Mouse (Mus musculus) hindbrain, embryonic 13.5 days (tissue): ENCODE measurements around the gene Spdye4a. TPM values are rescaled to one million over a fixed set of nuclear protein-coding genes. Genes with fewer than 3 reads are reported as not detected.

Experiments used
- ATAC-seq: fragments of 200-750 bp; cut with Nextera tagmentation; 2 replicates; pipeline ENCODE4 v1.8.0; 2017; ENCODE audit warnings: moderate TSS enrichment; ENCODE audit not compliant: low FRiP score
- H3K27ac ChIP-seq: fragments of 300-500 bp; sonication (generic); 2 replicates; pipeline ENCODE4 v1.5.1; 2015; ENCODE audit warnings: inconsistent platforms, mild to moderate bottlenecking, moderate library complexity
- H3K27me3 ChIP-seq: fragments of 300-500 bp; sonication (generic); 2 replicates; pipeline ENCODE4 v1.6.1; 2015; ENCODE audit warnings: mild to moderate bottlenecking, inconsistent platforms
- H3K36me3 ChIP-seq: fragments of 300-500 bp; sonication (generic); 2 replicates; pipeline ENCODE4 v1.6.1; 2015; ENCODE audit warnings: mild to moderate bottlenecking, inconsistent platforms
- H3K4me1 ChIP-seq: fragments of 300-500 bp; sonication (generic); replicated peaks from 2 replicates; pipeline ENCODE4 v1.6.1; 2015; ENCODE audit warnings: inconsistent platforms
- H3K4me2 ChIP-seq: fragments of 300-500 bp; sonication (generic); 2 replicates; pipeline ENCODE4 v1.6.1; 2015; ENCODE audit warnings: inconsistent platforms, mild to moderate bottlenecking, moderate library complexity
- H3K4me3 ChIP-seq: fragments of 300-500 bp; sonication (generic); 2 replicates; pipeline ENCODE4 v1.5.1; 2015; ENCODE audit warnings: mild to moderate bottlenecking, inconsistent platforms
- H3K9ac ChIP-seq: fragments of 300-500 bp; sonication (generic); 2 replicates; pipeline ENCODE4 v1.6.1; 2015; ENCODE audit warnings: mild to moderate bottlenecking, inconsistent platforms
- H3K9me3 ChIP-seq: fragments of 300-500 bp; sonication (generic); 2 replicates; pipeline ENCODE4 v1.6.1; 2016; ENCODE audit warnings: inconsistent platforms
- WGBS: fragments of 180-500 bp; shearing (Covaris S2); methylation state at CpG from one replicate; pipeline ENCODE4 v1.1.7; 2015; 5-methylcytosine and 5-hydroxymethylcytosine counted together
- polyA plus RNA-seq: library from polyadenylated mRNA; unstranded; fragments of >200 nt; fragmentation: Nextera tagmentation; extraction: Ambion mirVana; gene quantifications from 2 replicates; pipeline ENCODE4 v1.2.1, GENCODE M21; 2015

Spdye4a gene
- polyA plus RNA-seq, 1 experiment from 2014 or later = not detected

DNA sequence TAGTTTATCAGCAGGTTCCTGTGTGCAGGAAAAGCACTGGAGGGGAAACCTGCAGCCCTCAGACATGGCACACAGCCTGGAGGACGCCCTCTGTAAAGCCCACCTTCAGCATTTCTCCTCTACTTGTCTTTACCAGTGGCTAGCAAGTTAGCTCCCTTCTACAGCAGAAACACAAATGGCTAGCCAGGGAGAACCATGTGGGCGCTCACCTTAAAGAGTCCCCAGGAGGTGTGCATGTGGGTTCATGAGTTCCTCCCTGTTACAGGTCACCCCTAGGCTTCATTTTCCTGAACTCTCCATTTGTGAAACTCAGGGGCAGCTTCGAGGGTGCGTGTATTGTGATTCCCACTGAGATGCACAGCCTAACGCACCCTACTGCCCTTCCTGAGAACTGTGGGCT lies 29.1 kb upstream of the Spdye4a start:
- Histone ChIP-seq H3K4me1 (peaks cover 25% of the 10 kb centered on the region), H3K27me3 (peaks cover 86% of the 10 kb centered on the region), H3K9ac (no peak overlapping the region), H3K4me3 (0 out of 2 replicates have a peak overlapping the region, but pooled peaks have one; percentile 0), H3K9me3 (no peaks in the 10 kb centered on the region), H3K4me2 (no peak overlapping the region), H3K27ac (no peak overlapping the region), H3K36me3 (peaks cover 99% of the 10 kb centered on the region)
- 83% methylated on average over 5 of the region's 5 CpGs for WGBS
- no peak for ATAC-seq

- ATAC-seq = no peak
- Histone ChIP-seq H3K4me1 (peaks cover 25% of the 10 kb centered on the region), H3K4me3 (no peak overlapping the region), H3K27me3 (peaks cover 86% of the 10 kb centered on the region), H3K36me3 (peaks cover 93% of the 10 kb centered on the region), H3K9me3 (no peaks in the 10 kb centered on the region), H3K9ac (peak overlapping the region; percentile 60), H3K4me2 (no peak overlapping the region), H3K27ac (no peak overlapping the region)
- 24% methylated on average over 24 of the region's 24 CpGs for WGBS
Observed at GRCm38 (mm10) chr5:143255131-143255519, 28.4 kb upstream of the Spdye4a start.

DNA sequence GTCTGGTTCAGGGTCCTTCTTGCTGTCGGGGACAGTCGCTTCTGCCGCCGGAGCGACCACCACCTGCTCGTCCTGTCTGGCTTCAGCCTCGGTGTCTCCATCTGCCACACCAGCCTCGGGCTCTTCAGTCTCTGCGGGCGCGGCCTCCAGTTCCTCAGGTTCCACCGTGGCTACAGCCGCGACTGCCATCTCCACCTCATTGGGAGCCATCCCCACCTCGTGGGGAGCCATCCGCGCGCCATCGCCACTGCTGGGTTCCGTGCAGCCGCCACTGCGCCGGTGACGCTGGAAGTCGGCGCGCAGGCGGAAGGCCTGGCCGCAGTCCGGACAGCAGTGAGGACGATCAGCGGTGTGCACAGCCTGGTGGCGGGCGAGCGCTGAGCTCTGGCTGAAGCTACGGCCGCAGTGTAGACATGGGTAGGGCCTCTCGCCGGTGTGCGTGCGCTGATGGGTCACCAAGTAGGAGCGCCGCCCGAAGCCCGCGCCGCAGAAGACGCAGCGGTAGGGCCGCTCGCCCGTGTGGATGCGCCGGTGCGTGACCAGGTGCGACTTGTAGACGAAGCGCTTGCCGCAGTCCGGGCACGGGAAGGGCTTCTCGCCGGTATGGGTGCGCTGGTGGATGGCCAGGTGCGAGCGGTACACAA lies 27.9 kb upstream of the Spdye4a start:
- Histone ChIP-seq H3K4me1 (peaks cover 25% of the 10 kb centered on the region), H3K9ac (peak overlapping the region; percentile 60), H3K9me3 (no peaks in the 10 kb centered on the region), H3K27me3 (peaks cover 82% of the 10 kb centered on the region), H3K36me3 (peaks cover 93% of the 10 kb centered on the region), H3K4me2 (peak overlapping the region; percentile 53; the same call in 1 of the 2 replicates), H3K4me3 (peak overlapping the region; percentile 32; the same call in 1 of the 2 replicates), H3K27ac (no peak overlapping the region)
- WGBS = 9% methylated on average over 66 of the region's 66 CpGs
- ATAC-seq = no peak; the same call in 1 of the 2 replicates

DNA sequence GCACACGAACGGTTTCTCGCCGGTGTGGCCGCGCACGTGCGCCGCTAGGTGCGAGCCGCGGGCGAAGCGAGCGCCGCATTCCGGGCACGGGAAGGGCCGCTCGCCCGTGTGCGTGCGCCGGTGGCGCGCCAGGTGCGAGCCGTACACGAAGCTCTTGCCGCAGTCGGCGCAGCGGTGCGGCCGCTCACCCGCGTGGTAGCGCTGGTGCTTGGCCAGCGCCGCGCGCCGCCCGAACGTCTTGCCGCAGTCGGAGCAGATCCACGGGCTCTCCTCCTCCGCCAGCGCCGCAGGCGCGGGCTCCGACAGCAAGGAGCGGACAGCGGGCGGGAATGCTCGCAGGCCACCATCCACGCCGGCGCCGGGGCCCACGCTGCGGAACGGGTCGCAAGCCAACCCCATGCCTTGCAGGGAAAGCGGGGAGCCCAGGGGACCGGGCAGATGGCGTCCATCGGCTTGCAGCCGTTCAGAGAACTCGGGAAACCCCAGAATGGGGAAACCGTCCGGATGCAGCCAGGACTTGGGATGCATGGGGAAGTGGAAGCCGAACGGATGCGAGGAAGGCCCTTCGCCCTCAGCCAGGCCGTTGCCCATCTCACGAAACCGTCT lies 27.3 kb upstream of the Spdye4a start:
- peak overlapping the region; percentile 53 for H3K4me2 ChIP-seq
- H3K4me3 ChIP-seq = peak overlapping the region; percentile 32
- H3K36me3 ChIP-seq = peaks cover 93% of the 10 kb centered on the region
- peaks cover 77% of the 10 kb centered on the region for H3K27me3 ChIP-seq
- H3K9ac ChIP-seq = peak overlapping the region; percentile 60
- 0 out of 2 replicates have a peak, but pooled peaks have one; percentile 11 for ATAC-seq
- no peak overlapping the region for H3K27ac ChIP-seq
- 4% methylated on average over 74 of the region's 81 CpGs for WGBS
- no peaks in the 10 kb centered on the region for H3K9me3 ChIP-seq
- peaks cover 25% of the 10 kb centered on the region for H3K4me1 ChIP-seq

GRCm38 (mm10) chr5:143253186-143253880 lies 26.6 kb upstream of the Spdye4a start:
- no peaks in the 10 kb centered on the region for H3K9me3 ChIP-seq
- peak overlapping the region; percentile 53 for H3K4me2 ChIP-seq
- no peak for ATAC-seq
- H3K36me3 ChIP-seq = peaks cover 93% of the 10 kb centered on the region
- no peak overlapping the region for H3K27ac ChIP-seq
- 4% methylated on average over 99 of the region's 103 CpGs for WGBS
- peak overlapping the region; percentile 60 for H3K9ac ChIP-seq
- H3K4me3 ChIP-seq = peak overlapping the region; percentile 32
- peaks cover 25% of the 10 kb centered on the region for H3K4me1 ChIP-seq
- H3K27me3 ChIP-seq = peaks cover 71% of the 10 kb centered on the region

DNA sequence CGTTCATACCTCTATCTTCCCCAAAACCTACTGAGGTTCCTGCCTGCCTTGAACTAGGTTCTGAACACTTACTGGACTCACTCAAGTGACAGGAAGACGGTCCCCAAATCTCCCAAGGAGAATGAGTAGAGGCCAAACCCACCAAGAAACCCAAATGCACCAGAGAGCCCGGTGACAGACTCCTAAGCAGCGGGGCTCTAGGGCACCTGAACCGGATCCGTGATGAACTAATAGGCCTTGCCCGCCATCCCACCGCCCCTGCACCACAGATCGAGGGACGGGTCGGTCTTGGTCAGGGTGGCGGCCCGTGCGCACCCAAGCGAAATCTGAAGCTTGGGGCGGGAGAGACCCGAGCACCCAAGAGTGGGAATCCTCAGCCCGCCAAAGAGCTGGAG lies 26.1 kb upstream of the Spdye4a start:
- Histone ChIP-seq H3K27ac (no peak overlapping the region), H3K9ac (no peak overlapping the region), H3K4me1 (peaks cover 25% of the 10 kb centered on the region), H3K4me3 (peak overlapping the region; percentile 32), H3K36me3 (peaks cover 93% of the 10 kb centered on the region), H3K27me3 (peaks cover 66% of the 10 kb centered on the region), H3K4me2 (no peak overlapping the region; the same call in 1 of the 2 replicates), H3K9me3 (no peaks in the 10 kb centered on the region)
- no peak for ATAC-seq
- WGBS = 30% methylated on average over 18 of the region's 18 CpGs

- Histone ChIP-seq H3K4me2 (no peak overlapping the region), H3K27me3 (peaks cover 58% of the 10 kb centered on the region)
- no peak for ATAC-seq
Observed at GRCm38 (mm10) chr5:143252039-143252438, 25.3 kb upstream of the Spdye4a start.

GRCm38 (mm10) chr5:143244926-143245325 lies 18.2 kb upstream of the Spdye4a start:
- no peak overlapping the region for H3K27ac ChIP-seq
- peaks cover 99% of the 10 kb centered on the region for H3K36me3 ChIP-seq
- ATAC-seq = no peak
- H3K4me3 ChIP-seq = no peak overlapping the region
- H3K4me2 ChIP-seq = no peak overlapping the region
- no peak overlapping the region for H3K9ac ChIP-seq
- WGBS = 98% methylated on average over 26 of the region's 26 CpGs
- no peaks in the 10 kb centered on the region for H3K27me3 ChIP-seq
- no peaks in the 10 kb centered on the region for H3K4me1 ChIP-seq
- no peaks in the 10 kb centered on the region for H3K9me3 ChIP-seq

More at GRCm38 (mm10) chr5:143252039-143252438, 25.3 kb upstream of the Spdye4a start:
- Histone ChIP-seq H3K27ac (no peak overlapping the region), H3K9me3 (no peaks in the 10 kb centered on the region), H3K36me3 (peaks cover 92% of the 10 kb centered on the region), H3K4me3 (no peak overlapping the region), H3K4me1 (peaks cover 25% of the 10 kb centered on the region), H3K9ac (no peak overlapping the region)
- WGBS = 47% methylated on average over 6 of the region's 6 CpGs

GRCm38 (mm10) chr5:143236036-143236435 lies 9.3 kb upstream of the Spdye4a start:
- Histone ChIP-seq H3K27me3 (no peaks in the 10 kb centered on the region), H3K27ac (no peak overlapping the region), H3K4me3 (peak overlapping the region; percentile 77), H3K9me3 (no peaks in the 10 kb centered on the region), H3K9ac (peak overlapping the region; percentile 88), H3K36me3 (peaks cover 35% of the 10 kb centered on the region), H3K4me2 (peak overlapping the region; percentile 91), H3K4me1 (peaks cover 31% of the 10 kb centered on the region)
- ATAC-seq = no peak
- 50% methylated on average over 9 of the region's 9 CpGs for WGBS

GRCm38 (mm10) chr5:143235028-143235693 lies 8.5 kb upstream of the Spdye4a start, which contains the start of gene Zfp12:
TSS of gene Zfp12 (plus strand) at chr5:143235163.
- Histone ChIP-seq H3K27ac (peak within 1 kb of the TSS; percentile 98), H3K27me3 (no peaks in the 10 kb centered on the region), H3K9ac (peak within 1 kb of the TSS; percentile 88), H3K4me3 (peak within 1 kb of the TSS; percentile 77), H3K4me2 (peak within 1 kb of the TSS; percentile 91), H3K36me3 (peaks cover 26% of the 10 kb centered on the region), H3K4me1 (peaks cover 31% of the 10 kb centered on the region), H3K9me3 (no peaks in the 10 kb centered on the region)
- under 1% methylated on average over 58 of the region's 58 CpGs for WGBS
- ATAC-seq = peak; percentile 98

- no peak overlapping the region for H3K4me2 ChIP-seq
- no peak for ATAC-seq
- WGBS = 90% methylated on average over 1 of the region's 1 CpGs
Observed at GRCm38 (mm10) chr5:143222287-143222686, 4.4 kb downstream of the Spdye4a start.

GRCm38 (mm10) chr5:143220996-143221395 lies 5.7 kb downstream of the Spdye4a start:
- 88% methylated on average over 5 of the region's 5 CpGs for WGBS
- no peaks in the 10 kb centered on the region for H3K4me1 ChIP-seq
- no peak for ATAC-seq

More at GRCm38 (mm10) chr5:143222287-143222686, 4.4 kb downstream of the Spdye4a start:
- Histone ChIP-seq H3K36me3 (no peaks in the 10 kb centered on the region), H3K4me1 (no peaks in the 10 kb centered on the region), H3K27ac (no peak overlapping the region), H3K27me3 (no peaks in the 10 kb centered on the region), H3K4me3 (no peak overlapping the region), H3K9ac (no peak overlapping the region), H3K9me3 (no peaks in the 10 kb centered on the region)

More at GRCm38 (mm10) chr5:143220996-143221395, 5.7 kb downstream of the Spdye4a start:
- H3K36me3 ChIP-seq = no peaks in the 10 kb centered on the region
- no peak overlapping the region for H3K4me3 ChIP-seq
- H3K9me3 ChIP-seq = no peaks in the 10 kb centered on the region
- H3K9ac ChIP-seq = no peak overlapping the region
- no peak overlapping the region for H3K4me2 ChIP-seq
- no peaks in the 10 kb centered on the region for H3K27me3 ChIP-seq
- H3K27ac ChIP-seq = no peak overlapping the region
